Mouse (Mus musculus): ENCODE results near the gene Dusp14.

The Dusp14 gene

DNA sequence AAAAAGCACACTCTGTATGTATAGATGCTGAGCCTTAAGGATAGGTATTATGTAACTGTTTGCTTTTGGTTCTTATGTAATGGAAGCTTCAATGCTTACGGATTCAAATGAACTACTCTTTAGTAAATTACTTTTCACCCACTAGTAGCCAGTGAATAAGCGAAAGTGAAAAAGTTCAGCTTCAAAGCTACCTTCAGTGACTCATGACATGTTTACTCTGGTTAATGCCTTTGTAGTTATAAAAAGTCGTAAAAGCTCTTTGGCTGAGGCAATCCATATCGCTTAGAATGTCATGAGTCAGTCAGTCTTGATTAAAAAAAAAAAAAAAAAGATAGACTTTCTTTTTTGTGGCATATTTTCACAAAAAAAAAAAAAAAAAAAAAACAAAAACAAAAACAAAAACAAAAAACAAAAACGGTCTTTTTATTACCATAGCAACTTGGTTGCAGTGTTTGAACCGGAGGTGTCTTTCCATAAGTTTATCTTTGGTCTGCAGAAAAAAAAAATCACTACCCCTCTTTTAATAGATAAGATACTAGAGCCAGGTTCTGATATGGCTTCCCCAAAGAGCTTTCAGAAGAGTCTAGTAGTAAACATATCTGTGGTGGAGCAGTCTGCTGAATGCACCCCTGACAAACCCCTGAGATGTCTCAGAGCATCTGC lies 52.8 kb downstream of the Dusp14 start:
- DNase-seq (ENCODE audit: low spot score) = no peak

- peak; percentile 46 for DNase-seq (ENCODE audit: low spot score)
Measured at GRCm38 (mm10) chr11:84013105-84013504, 56.0 kb downstream of the Dusp14 start.

DNA sequence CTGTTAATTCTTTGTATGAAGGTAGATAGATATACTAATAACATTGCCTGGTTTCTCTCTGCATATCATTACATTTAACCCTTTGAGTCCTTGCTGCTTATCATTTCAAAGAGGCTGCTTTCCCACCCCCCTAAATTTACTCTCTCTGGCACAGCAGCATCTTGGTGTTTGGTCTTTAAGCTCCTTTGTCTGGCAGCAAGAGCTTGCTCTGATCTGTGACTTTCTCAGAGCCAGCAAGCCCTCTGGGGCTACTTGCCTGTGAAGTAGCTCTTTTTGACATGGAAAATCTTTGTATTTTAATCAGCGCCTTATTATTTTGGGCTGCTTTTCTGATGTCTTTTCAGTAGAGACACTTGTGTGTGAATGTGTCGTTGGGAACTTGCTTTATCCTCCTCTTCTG lies 57.5 kb downstream of the Dusp14 start:
- no peak for DNase-seq (ENCODE audit: low spot score)

DNA sequence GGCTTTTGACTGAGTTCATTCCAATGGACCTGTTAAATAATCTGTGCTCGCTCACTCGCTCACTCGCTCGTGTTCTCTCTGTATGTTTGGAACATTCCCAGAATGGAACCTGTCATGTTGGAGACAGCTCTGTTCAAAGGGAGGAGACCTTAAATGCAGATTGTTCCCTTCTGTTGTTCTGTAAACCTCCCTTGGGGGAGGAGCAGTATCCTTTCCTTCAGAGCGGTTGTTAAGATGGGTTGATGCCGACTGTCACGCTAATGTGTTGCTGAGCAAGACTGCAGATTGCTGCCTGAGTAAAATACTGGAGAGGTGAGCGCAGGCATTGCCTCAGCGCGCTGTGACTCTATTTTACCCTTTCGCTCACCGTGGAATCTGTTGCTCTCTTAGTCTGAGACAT lies 58.0 kb downstream of the Dusp14 start:
- no peak for DNase-seq (ENCODE audit: low spot score)

DNA sequence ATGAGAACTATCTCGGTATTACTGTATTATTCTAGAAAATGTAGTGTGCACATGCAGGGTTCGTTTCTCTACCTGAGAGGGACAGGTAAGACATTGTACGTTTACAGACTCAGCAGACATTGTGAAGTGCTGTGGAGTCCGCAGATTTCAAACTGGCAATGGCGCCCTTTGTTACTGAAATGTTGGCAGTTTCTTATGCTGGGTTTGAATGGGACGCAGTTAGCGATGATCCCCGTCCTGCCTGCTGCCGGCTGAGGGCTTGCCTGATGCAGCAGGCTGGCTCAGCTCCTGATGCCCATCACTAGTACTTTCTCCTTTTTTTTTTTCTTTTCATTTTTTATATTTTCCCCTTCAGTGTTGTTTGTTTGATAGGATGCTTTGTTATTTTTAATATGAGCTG lies 58.6 kb downstream of the Dusp14 start:
- DNase-seq (ENCODE audit: low spot score) = no peak

DNA sequence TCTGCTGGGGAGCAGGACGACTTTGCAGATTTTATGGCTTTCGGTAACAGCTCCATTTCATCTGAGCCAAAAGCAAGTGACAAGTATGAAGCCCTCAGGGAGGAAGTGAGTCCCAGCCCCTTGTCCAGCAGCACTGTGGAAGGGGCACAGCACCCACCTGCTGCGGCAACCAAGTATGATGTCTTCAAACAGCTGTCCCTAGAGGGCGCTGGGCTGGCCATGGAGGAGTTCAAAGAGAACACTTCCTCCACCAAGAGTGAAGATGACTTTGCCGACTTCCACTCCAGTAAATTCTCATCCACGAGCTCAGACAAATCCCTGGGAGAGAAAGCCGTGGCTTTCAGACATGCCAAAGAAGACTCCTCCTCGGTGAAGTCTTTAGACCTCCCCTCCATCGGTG lies 60.1 kb downstream of the Dusp14 start:
- no peak for DNase-seq (ENCODE audit: low spot score)

DNA sequence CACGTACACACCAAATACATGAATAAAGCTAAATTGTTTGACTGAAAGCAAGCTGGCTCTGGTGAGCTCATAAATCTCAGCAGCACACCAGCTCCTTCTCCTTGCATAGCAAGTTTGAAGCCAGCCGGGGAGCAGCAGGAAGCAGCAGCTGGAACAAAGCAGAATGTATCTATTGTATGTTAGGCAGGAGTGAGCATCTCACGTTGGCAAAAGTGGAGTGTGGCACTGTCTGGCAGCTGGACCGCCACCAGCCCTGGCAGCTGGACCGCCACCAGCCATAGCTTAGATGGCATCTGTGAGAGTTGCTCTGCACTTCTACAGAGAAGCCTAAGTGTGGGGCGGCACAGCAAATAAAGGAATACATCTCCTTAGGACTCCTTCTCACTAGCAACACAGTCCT lies 65.1 kb downstream of the Dusp14 start:
- no peak for DNase-seq (ENCODE audit: low spot score)

DNA sequence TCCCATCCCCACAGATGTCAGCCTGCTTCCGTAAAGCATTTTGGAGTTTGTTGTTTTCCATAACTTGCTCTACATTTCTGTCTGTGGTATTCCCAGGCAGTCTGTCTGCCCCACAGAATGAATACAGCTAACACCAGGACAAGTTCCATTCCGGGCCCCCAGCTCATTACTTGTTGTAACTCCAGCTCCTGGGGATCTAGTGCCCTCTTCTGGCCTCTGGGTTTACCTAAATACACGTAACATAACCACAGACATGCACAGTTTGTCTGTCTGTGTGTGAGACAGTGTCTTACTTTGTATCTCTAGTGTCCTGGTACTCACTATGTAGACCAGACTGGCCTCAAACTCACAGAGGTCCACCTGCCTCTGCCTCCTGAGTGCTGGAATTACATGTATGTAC lies 67.8 kb downstream of the Dusp14 start:
- DNase-seq (ENCODE audit: low spot score) = no peak

- DNase-seq (ENCODE audit: low spot score) = no peak
Measured at GRCm38 (mm10) chr11:83999411-83999915, 69.6 kb downstream of the Dusp14 start.

DNA sequence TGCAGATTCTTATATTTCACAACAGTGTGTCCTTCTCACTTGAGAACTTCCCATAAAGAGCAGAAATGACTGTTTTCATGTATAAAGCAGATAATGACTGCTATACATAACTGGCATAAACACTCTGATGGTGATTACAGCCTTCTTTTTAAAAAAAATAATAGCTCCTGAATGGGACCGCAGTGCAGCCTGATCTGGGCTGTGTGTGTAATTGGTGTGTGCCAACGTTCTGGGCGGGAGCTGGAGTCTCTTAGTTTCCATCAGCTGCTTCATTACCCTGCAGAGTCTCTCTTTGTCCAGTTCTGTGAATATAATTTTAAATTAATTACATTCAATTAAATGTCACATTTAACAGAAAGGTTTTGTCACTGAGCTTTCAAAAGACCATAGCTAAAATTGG lies 70.1 kb downstream of the Dusp14 start:
- DNase-seq (ENCODE audit: low spot score) = no peak
